Mouse (Mus musculus): ENCODE measurements at regions not wholly inside any gene's neighbourhood (a gene's known extent, or its start where the extent isn't known, plus 50 kb on each side); places are given as distances from the start of the nearest gene placed in this dataset.

DNA sequence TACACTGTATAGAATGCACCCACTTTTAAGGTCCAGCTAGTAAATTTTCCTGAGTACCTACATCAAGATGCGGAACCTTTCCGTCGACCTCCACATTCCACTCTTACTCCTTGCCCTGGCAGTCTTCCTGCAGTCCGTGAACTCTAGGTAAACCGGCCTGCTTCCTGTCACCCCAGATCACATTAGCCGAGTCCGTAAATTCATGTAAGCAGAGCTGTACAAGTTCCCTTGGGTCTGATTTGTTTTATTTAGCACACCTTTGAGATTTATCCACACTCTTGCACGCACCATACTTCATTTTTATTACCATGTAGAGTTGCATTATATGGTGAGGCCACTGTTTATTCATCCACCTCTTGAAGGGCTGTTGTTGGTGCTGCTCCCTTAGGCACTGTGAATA lies 106.9 kb downstream of the Tmem170b start:
- DNase-seq (ENCODE audit: low read depth), result no peak
- TF ChIP-seq CTCF (IDR thresholded peaks at IDR 0.05; ENCODE audit: borderline replicate concordance, extremely low read depth, insufficient read depth, insufficient read length), result no peak
- TF ChIP-seq POLR2A (IDR thresholded peaks at IDR 0.05; ENCODE audit: borderline replicate concordance, extremely low read depth, insufficient read depth, insufficient read length, poor library complexity, severe bottlenecking), result no peak
